Mouse (Mus musculus): ENCODE results near the gene Oosp2.

Oosp2 gene

DNA sequence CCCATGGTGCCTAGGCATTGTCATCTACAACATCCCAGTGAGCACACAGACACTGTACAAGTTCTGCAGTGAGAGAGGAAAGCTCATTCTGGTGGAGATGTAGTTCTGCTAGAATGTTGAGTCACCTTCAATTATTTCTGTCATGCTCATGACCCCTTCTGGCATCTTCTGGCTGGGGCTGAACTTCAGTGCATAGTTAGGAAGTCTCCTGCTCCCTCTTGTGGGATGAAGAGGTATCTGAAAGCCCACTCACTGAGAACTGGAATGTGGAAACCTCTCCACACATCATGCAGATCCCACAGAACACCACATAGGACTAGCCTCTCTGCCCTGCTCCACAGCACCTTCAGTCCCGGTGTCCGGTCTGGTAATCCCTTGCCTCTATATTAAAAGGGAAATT, 58.3 kb downstream of the Oosp2 start:
- DNase-seq, result no peak

DNA sequence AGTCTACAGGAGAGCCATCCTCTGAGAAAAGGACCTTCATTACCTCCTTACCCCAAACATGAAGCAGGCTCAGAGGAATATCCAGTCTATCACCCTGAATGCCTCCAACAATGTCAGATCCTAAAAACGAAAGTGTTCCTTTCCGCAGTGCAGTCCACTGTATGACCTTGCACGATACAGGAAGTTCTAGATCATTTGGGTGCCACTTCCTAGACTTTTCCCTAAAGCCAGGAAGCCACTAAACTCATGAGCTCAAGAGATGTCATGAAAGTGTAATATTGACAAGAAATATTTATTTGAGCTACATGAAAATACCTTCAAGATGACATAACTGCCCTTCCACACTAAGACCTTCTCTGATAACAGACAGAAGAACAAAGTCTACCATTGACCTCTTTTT, 59.0 kb downstream of the Oosp2 start:
- no peak for DNase-seq

All from cerebellum, adult 8-10 months (tissue).